Mouse (Mus musculus): ENCODE data around the gene Drd1. TPM values are rescaled to one million over a fixed set of nuclear protein-coding genes. Genes with fewer than 3 reads are reported as not detected.

Gene Drd1
- under 1 TPM in 1 of 4 experiments, not detected in 3; 0.07 TPM for total RNA-seq (2022)

- DNase-seq (ENCODE audit: low spot score in 2 of 2) = peak in 1 of 2 experiments; percentile 34
These were observed at the start of gene Drd1 for GRCm38 (mm10) chr13:54055448-54055861. TSS of gene Drd1 (minus strand) at chr13:54055705.

- no peak for DNase-seq (ENCODE audit: low spot score in 2 of 2)
These were observed 48.4 kb upstream of the Drd1 start for GRCm38 (mm10) chr13:54103866-54104265.

GRCm38 (mm10) chr13:54103271-54103670, 47.8 kb upstream of the Drd1 start:
- no peak for DNase-seq (ENCODE audit: low spot score in 2 of 2)

- no peak for DNase-seq (ENCODE audit: low spot score in 2 of 2)
These were observed 46.6 kb upstream of the Drd1 start for GRCm38 (mm10) chr13:54102061-54102460.

- DNase-seq (ENCODE audit: low spot score in 2 of 2) = no peak
These were observed 45.7 kb upstream of the Drd1 start for GRCm38 (mm10) chr13:54101031-54101820.

- DNase-seq (ENCODE audit: low spot score in 2 of 2) = no peak
These were observed 42.3 kb upstream of the Drd1 start for GRCm38 (mm10) chr13:54097797-54098196.

- no peak for DNase-seq (ENCODE audit: low spot score in 2 of 2)
These were observed 41.7 kb upstream of the Drd1 start for GRCm38 (mm10) chr13:54097227-54097626.

- no peak for DNase-seq (ENCODE audit: low spot score in 2 of 2)
These were observed 40.2 kb upstream of the Drd1 start for GRCm38 (mm10) chr13:54095721-54096120.

- no peak for DNase-seq (ENCODE audit: low spot score in 2 of 2)
These were observed 39.5 kb upstream of the Drd1 start for GRCm38 (mm10) chr13:54094963-54095362.

- no peak for DNase-seq (ENCODE audit: low spot score in 2 of 2)
These were observed 38.8 kb upstream of the Drd1 start for GRCm38 (mm10) chr13:54094349-54094748.

- no peak for DNase-seq (ENCODE audit: low spot score in 2 of 2)
These were observed 36.2 kb upstream of the Drd1 start for GRCm38 (mm10) chr13:54091719-54092118.

- no peak for DNase-seq (ENCODE audit: low spot score in 2 of 2)
These were observed 29.8 kb upstream of the Drd1 start for GRCm38 (mm10) chr13:54085266-54085665.

GRCm38 (mm10) chr13:54084826-54085225, 29.3 kb upstream of the Drd1 start:
- DNase-seq (ENCODE audit: low spot score in 2 of 2) = no peak

- DNase-seq (ENCODE audit: low spot score in 2 of 2) = no peak
These were observed 28.7 kb upstream of the Drd1 start for GRCm38 (mm10) chr13:54084178-54084577.

- no peak for DNase-seq (ENCODE audit: low spot score in 2 of 2)
These were observed 27.4 kb upstream of the Drd1 start for GRCm38 (mm10) chr13:54082946-54083345.

- DNase-seq (ENCODE audit: low spot score in 2 of 2) = no peak
These were observed 25.3 kb upstream of the Drd1 start for GRCm38 (mm10) chr13:54080785-54081184.

GRCm38 (mm10) chr13:54079782-54080759, 24.6 kb upstream of the Drd1 start:
- DNase-seq (ENCODE audit: low spot score in 2 of 2) = no peak

- no peak for DNase-seq (ENCODE audit: low spot score in 2 of 2)
These were observed 22.1 kb upstream of the Drd1 start for GRCm38 (mm10) chr13:54077470-54078174.

GRCm38 (mm10) chr13:54076762-54077460, 21.4 kb upstream of the Drd1 start:
- no peak for DNase-seq (ENCODE audit: low spot score in 2 of 2)

- no peak for DNase-seq (ENCODE audit: low spot score in 2 of 2)
These were observed 20.5 kb upstream of the Drd1 start for GRCm38 (mm10) chr13:54076051-54076450.

- no peak for DNase-seq (ENCODE audit: low spot score in 2 of 2)
These were observed 19.9 kb upstream of the Drd1 start for GRCm38 (mm10) chr13:54075416-54075815.
